Mouse (Mus musculus) brain, embryonic 14.5 days (tissue): ENCODE measurements around the gene Gstm2. TPM values are rescaled to one million over a fixed set of nuclear protein-coding genes. Genes with fewer than 3 reads are reported as not detected.
"Not testable (repeated sequence)": the region's sequence is repeated elsewhere in the genome, so short reads cannot be mapped to it uniquely, and the experiment has no call there.

Experiments used
- DNase-seq: peaks from one replicate; pipeline ENCODE4 v3.0.0-alpha.2; 2011; ENCODE audit warnings: low read depth
- CTCF ChIP-seq: fragments of 200-500 bp; IDR thresholded peaks from 2 replicates; pipeline ENCODE4 v1.5.1; 2012; ENCODE audit warnings: inconsistent platforms, mild to moderate bottlenecking, moderate library complexity, borderline replicate concordance; ENCODE audit not compliant: insufficient read depth, insufficient read length; ENCODE audit errors: extremely low read depth
- POLR2A ChIP-seq: fragments of 200-500 bp; IDR thresholded peaks from 2 replicates; pipeline ENCODE4 v1.6.1; 2012; ENCODE audit warnings: mild to moderate bottlenecking, inconsistent platforms, borderline replicate concordance; ENCODE audit not compliant: poor library complexity, insufficient read depth, insufficient read length, severe bottlenecking; ENCODE audit errors: extremely low read depth
- polyA plus RNA-seq: library from polyadenylated mRNA; depleted of rRNA; stranded (reverse); fragments of >200 nt; gene quantifications from 2 replicates; pipeline ENCODE4 v1.2.3, GENCODE M21; 2012

Gene Gstm2
- polyA plus RNA-seq, 1 experiment = 6.9 TPM

GRCm38 (mm10) chr3:108017473-108018189 lies 31.4 kb upstream of the Gstm2 start, which contains the start of gene Gstm1:
Gene Gstm1 (minus strand): TSS chr3:108017973.
- peak; percentile 93 for TF ChIP-seq CTCF
- no peak for TF ChIP-seq POLR2A
- peak; percentile 97 for DNase-seq

- DNase-seq = not testable (repeated sequence)
Measured at GRCm38 (mm10) chr3:108016468-108016867, 30.2 kb upstream of the Gstm2 start.

GRCm38 (mm10) chr3:108014974-108015346 lies 28.7 kb upstream of the Gstm2 start:
- no peak for TF ChIP-seq POLR2A

GRCm38 (mm10) chr3:108014098-108014973 lies 28.1 kb upstream of the Gstm2 start:
- no peak for TF ChIP-seq POLR2A
- TF ChIP-seq CTCF = no peak
- DNase-seq = no peak

More at GRCm38 (mm10) chr3:108014974-108015346, 28.7 kb upstream of the Gstm2 start:
- DNase-seq = no peak

- TF ChIP-seq CTCF = no peak
- no peak for TF ChIP-seq POLR2A
Measured at GRCm38 (mm10) chr3:108013331-108013871, 27.1 kb upstream of the Gstm2 start.

GRCm38 (mm10) chr3:108011558-108011957 lies 25.3 kb upstream of the Gstm2 start:
- TF ChIP-seq CTCF (no peak), POLR2A (no peak)
- DNase-seq = peak; percentile 84

More at GRCm38 (mm10) chr3:108013331-108013871, 27.1 kb upstream of the Gstm2 start:
- DNase-seq = peak; percentile 43

GRCm38 (mm10) chr3:108010286-108010685 lies 24.0 kb upstream of the Gstm2 start:
- TF ChIP-seq CTCF (no peak), POLR2A (no peak)
- peak; percentile 70 for DNase-seq

- no peak for DNase-seq
- TF ChIP-seq POLR2A (no peak), CTCF (no peak)
Measured at GRCm38 (mm10) chr3:108002021-108002420, 15.8 kb upstream of the Gstm2 start.

- DNase-seq = no peak
- no peak for TF ChIP-seq POLR2A
- no peak for TF ChIP-seq CTCF
Measured at GRCm38 (mm10) chr3:107999491-107999890, 13.2 kb upstream of the Gstm2 start.

GRCm38 (mm10) chr3:107998591-107998990 lies 12.3 kb upstream of the Gstm2 start:
- TF ChIP-seq POLR2A (no peak), CTCF (no peak)

GRCm38 (mm10) chr3:107996576-107996975 lies 10.3 kb upstream of the Gstm2 start:
- no peak for DNase-seq
- TF ChIP-seq POLR2A (no peak), CTCF (no peak)

More at GRCm38 (mm10) chr3:107998591-107998990, 12.3 kb upstream of the Gstm2 start:
- no peak for DNase-seq

GRCm38 (mm10) chr3:107995974-107996373 lies 9.7 kb upstream of the Gstm2 start:
- DNase-seq = not testable (repeated sequence)

GRCm38 (mm10) chr3:107985141-107985540 lies 1.1 kb downstream of the Gstm2 start:
- not testable (repeated sequence) for DNase-seq
